Mouse (Mus musculus) lung, postnatal 0 days (tissue): ENCODE measurements at regions not wholly inside any gene's neighbourhood (a gene's known extent, or its start where the extent isn't known, plus 50 kb on each side); places are given as distances from the start of the nearest gene placed in this dataset.

ENCODE experiments used
- CTCF ChIP-seq: IDR thresholded peaks from 2 replicates; pipeline ENCODE4 v1.5.1; 2016; ENCODE audit warnings: antibody characterized with exemption, mild to moderate bottlenecking
- EP300 ChIP-seq: IDR thresholded peaks from 2 replicates; pipeline ENCODE4 v1.6.1; 2016; ENCODE audit warnings: antibody characterized with exemption, mild to moderate bottlenecking, control low read depth

DNA sequence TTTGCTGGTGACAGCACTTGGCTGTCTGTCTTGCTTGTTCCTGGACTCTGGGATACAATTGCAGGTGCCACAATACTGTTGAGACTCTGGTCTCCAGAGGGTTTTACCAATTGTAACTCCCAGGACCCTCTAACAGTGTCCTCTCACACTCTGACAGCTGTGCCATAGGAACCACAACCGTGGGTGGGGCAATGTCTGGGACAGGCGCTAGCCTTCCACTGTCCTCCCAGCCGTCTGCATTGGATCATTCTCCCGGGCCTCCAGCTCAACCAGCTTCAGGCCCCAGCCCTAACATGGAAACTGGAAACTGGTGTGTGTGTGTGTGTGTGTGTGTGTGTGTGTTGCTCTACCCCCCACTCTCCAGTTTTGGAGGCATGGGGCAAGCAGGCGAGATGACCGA is 173.9 kb downstream of the Glrx3 start:
- no peak for TF ChIP-seq CTCF
- no peak for TF ChIP-seq EP300
